Mouse (Mus musculus) liver, embryonic 12.5 days (tissue): Measurements from ENCODE around the gene Pxk. TPM values are rescaled to one million over a fixed set of nuclear protein-coding genes. Genes with fewer than 3 reads are reported as not detected.

ENCODE experiments used
- ATAC-seq: fragments of 200-750 bp; cut with Nextera tagmentation; 2 replicates; pipeline ENCODE4 v1.8.0; 2017; ENCODE audit warnings: moderate number of reproducible peaks, mild to moderate bottlenecking, moderate library complexity
- H3K27ac ChIP-seq: fragments of 300-500 bp; sonication (generic); 2 replicates; pipeline ENCODE4 v1.5.1; 2016; ENCODE audit warnings: mild to moderate bottlenecking
- H3K27me3 ChIP-seq: fragments of 300-500 bp; sonication (generic); replicated peaks from 2 replicates; pipeline ENCODE4 v1.6.1; 2016; ENCODE audit warnings: mild to moderate bottlenecking, moderate library complexity
- H3K36me3 ChIP-seq: fragments of 300-500 bp; sonication (generic); 2 replicates; pipeline ENCODE4 v1.6.1; 2016; ENCODE audit warnings: mild to moderate bottlenecking, moderate library complexity
- H3K4me1 ChIP-seq: fragments of 300-500 bp; sonication (generic); 2 replicates; pipeline ENCODE4 v1.6.1; 2016
- H3K4me2 ChIP-seq: fragments of 300-500 bp; sonication (generic); 2 replicates; pipeline ENCODE4 v1.6.1; 2016; ENCODE audit warnings: mild to moderate bottlenecking, moderate library complexity
- H3K4me3 ChIP-seq: fragments of 300-500 bp; sonication (generic); 2 replicates; pipeline ENCODE4 v1.5.1; 2016; ENCODE audit warnings: mild to moderate bottlenecking, moderate library complexity
- H3K9ac ChIP-seq: fragments of 300-500 bp; sonication (generic); 2 replicates; pipeline ENCODE4 v1.6.1; 2016; ENCODE audit warnings: mild to moderate bottlenecking, moderate library complexity
- H3K9me3 ChIP-seq: fragments of 300-500 bp; sonication (generic); replicated peaks from 2 replicates; pipeline ENCODE4 v1.6.1; 2016; ENCODE audit warnings: mild to moderate bottlenecking, moderate library complexity
- WGBS: fragments of 180-500 bp; shearing (Covaris S2); methylation state at CpG from one replicate; pipeline ENCODE4 v1.1.7; 2016; ENCODE audit not compliant: insufficient replicate concordance; 5-methylcytosine and 5-hydroxymethylcytosine counted together
- polyA plus RNA-seq: library from polyadenylated mRNA; unstranded; fragments of >200 nt; fragmentation: Nextera tagmentation; extraction: Ambion mirVana; gene quantifications from 2 replicates; pipeline ENCODE4 v1.2.1, GENCODE M21; 2016

Pxk gene
- polyA plus RNA-seq, 1 experiment from 2014 or later, result 13.3 TPM

- peak; percentile 55 for ATAC-seq
- 6% methylated on average over 11 of the region's 11 CpGs for WGBS
Observed at GRCm38 (mm10) chr14:8080718-8081117, 17.3 kb upstream of the Pxk start.

GRCm38 (mm10) chr14:8082949-8083348 lies 15.1 kb upstream of the Pxk start:
- no peak overlapping the region for H3K9ac ChIP-seq
- WGBS, result 90% methylated on average over 1 of the region's 1 CpGs
- no peak overlapping the region for H3K27ac ChIP-seq
- H3K4me3 ChIP-seq, result no peak overlapping the region
- ATAC-seq, result no peak
- no peaks in the 10 kb centered on the region for H3K27me3 ChIP-seq
- no peak overlapping the region for H3K4me2 ChIP-seq
- H3K36me3 ChIP-seq, result peaks cover 58% of the 10 kb centered on the region
- peaks cover 26% of the 10 kb centered on the region for H3K4me1 ChIP-seq
- H3K9me3 ChIP-seq, result no peaks in the 10 kb centered on the region

More at GRCm38 (mm10) chr14:8080718-8081117, 17.3 kb upstream of the Pxk start:
- peak overlapping the region; percentile 92 for H3K4me2 ChIP-seq
- H3K9me3 ChIP-seq, result no peaks in the 10 kb centered on the region
- peak overlapping the region; percentile 72 for H3K4me3 ChIP-seq
- peak overlapping the region; percentile 81 for H3K9ac ChIP-seq
- peaks cover 36% of the 10 kb centered on the region for H3K36me3 ChIP-seq
- peak overlapping the region; percentile 89 for H3K27ac ChIP-seq
- H3K27me3 ChIP-seq, result no peaks in the 10 kb centered on the region
- H3K4me1 ChIP-seq, result peaks cover 26% of the 10 kb centered on the region

GRCm38 (mm10) chr14:8089016-8089415 lies 9.0 kb upstream of the Pxk start:
- Histone ChIP-seq H3K4me2 (no peak overlapping the region), H3K9ac (no peak overlapping the region), H3K4me3 (no peak overlapping the region), H3K4me1 (peaks cover 9% of the 10 kb centered on the region), H3K9me3 (no peaks in the 10 kb centered on the region), H3K27ac (no peak overlapping the region), H3K36me3 (peaks cover 73% of the 10 kb centered on the region), H3K27me3 (no peaks in the 10 kb centered on the region)
- ATAC-seq, result no peak
- 80% methylated on average over 2 of the region's 2 CpGs for whole genome bisulfite sequencing

GRCm38 (mm10) chr14:8092573-8092972 lies 5.4 kb upstream of the Pxk start:
- no peak for ATAC-seq
- 87% methylated on average over 2 of the region's 2 CpGs for WGBS

GRCm38 (mm10) chr14:8093427-8093826 lies 4.6 kb upstream of the Pxk start:
- Histone ChIP-seq H3K36me3 (peaks cover 31% of the 10 kb centered on the region), H3K9ac (no peak overlapping the region), H3K4me3 (no peak overlapping the region), H3K4me1 (peaks cover 24% of the 10 kb centered on the region), H3K9me3 (no peaks in the 10 kb centered on the region), H3K4me2 (no peak overlapping the region), H3K27me3 (no peaks in the 10 kb centered on the region), H3K27ac (no peak overlapping the region)
- no peak for ATAC-seq
- 41% methylated on average over 5 of the region's 5 CpGs for WGBS

More at GRCm38 (mm10) chr14:8092573-8092972, 5.4 kb upstream of the Pxk start:
- Histone ChIP-seq H3K4me2 (no peak overlapping the region), H3K27ac (no peak overlapping the region), H3K9ac (no peak overlapping the region), H3K4me1 (peaks cover 20% of the 10 kb centered on the region), H3K9me3 (no peaks in the 10 kb centered on the region), H3K36me3 (peaks cover 37% of the 10 kb centered on the region), H3K4me3 (no peak overlapping the region), H3K27me3 (no peaks in the 10 kb centered on the region)

GRCm38 (mm10) chr14:8094931-8095561 lies 3.0 kb upstream of the Pxk start:
- 47% methylated on average over 3 of the region's 3 CpGs for WGBS
- Histone ChIP-seq H3K9me3 (no peaks in the 10 kb centered on the region), H3K27ac (no peak overlapping the region), H3K4me2 (no peak overlapping the region), H3K9ac (no peak overlapping the region), H3K4me3 (no peak overlapping the region), H3K4me1 (peaks cover 36% of the 10 kb centered on the region), H3K36me3 (peaks cover 15% of the 10 kb centered on the region), H3K27me3 (no peaks in the 10 kb centered on the region)
- no peak for ATAC-seq

GRCm38 (mm10) chr14:8095562-8095950 lies 2.5 kb upstream of the Pxk start:
- WGBS, result 39% methylated on average over 7 of the region's 7 CpGs
- ATAC-seq, result no peak
- Histone ChIP-seq H3K9ac (no peak overlapping the region), H3K36me3 (peaks cover 10% of the 10 kb centered on the region), H3K4me2 (0 out of 2 replicates have a peak overlapping the region, but pooled peaks have one; percentile 1), H3K4me1 (peaks cover 41% of the 10 kb centered on the region), H3K27me3 (no peaks in the 10 kb centered on the region), H3K9me3 (no peaks in the 10 kb centered on the region), H3K27ac (no peak overlapping the region), H3K4me3 (no peak overlapping the region)

- WGBS, result 4% methylated on average over 5 of the region's 5 CpGs
- Histone ChIP-seq H3K4me3 (peak overlapping the region; percentile 87), H3K4me2 (peak overlapping the region; percentile 87), H3K9ac (peak overlapping the region; percentile 82), H3K9me3 (no peaks in the 10 kb centered on the region), H3K27me3 (no peaks in the 10 kb centered on the region), H3K4me1 (peaks cover 38% of the 10 kb centered on the region), H3K27ac (peak overlapping the region; percentile 66), H3K36me3 (no peaks in the 10 kb centered on the region)
- ATAC-seq, result no peak
Observed at GRCm38 (mm10) chr14:8098687-8098995, 630 bp downstream of the Pxk start.

GRCm38 (mm10) chr14:8099561-8100021 lies 1.6 kb downstream of the Pxk start:
- Histone ChIP-seq H3K36me3 (no peaks in the 10 kb centered on the region), H3K27ac (no peak overlapping the region), H3K4me1 (peaks cover 35% of the 10 kb centered on the region), H3K4me2 (peak overlapping the region; percentile 87), H3K9ac (no peak overlapping the region), H3K4me3 (peak overlapping the region; percentile 87; the same call in 1 of the 2 replicates), H3K9me3 (no peaks in the 10 kb centered on the region), H3K27me3 (no peaks in the 10 kb centered on the region)
- no peak for ATAC-seq
- WGBS, result 39% methylated on average over 10 of the region's 10 CpGs

- WGBS, result 84% methylated on average over 8 of the region's 8 CpGs
Observed at GRCm38 (mm10) chr14:8101886-8102285, 3.9 kb downstream of the Pxk start.

GRCm38 (mm10) chr14:8102676-8103075 lies 4.7 kb downstream of the Pxk start:
- WGBS, result 81% methylated on average over 12 of the region's 12 CpGs
- Histone ChIP-seq H3K9ac (no peak overlapping the region), H3K27me3 (no peaks in the 10 kb centered on the region), H3K36me3 (peaks cover 7% of the 10 kb centered on the region), H3K4me2 (no peak overlapping the region), H3K9me3 (no peaks in the 10 kb centered on the region), H3K4me3 (no peak overlapping the region), H3K27ac (no peak overlapping the region), H3K4me1 (peaks cover 23% of the 10 kb centered on the region)
- no peak for ATAC-seq

More at GRCm38 (mm10) chr14:8101886-8102285, 3.9 kb downstream of the Pxk start:
- Histone ChIP-seq H3K4me3 (no peak overlapping the region), H3K27ac (no peak overlapping the region), H3K9me3 (no peaks in the 10 kb centered on the region), H3K4me2 (no peak overlapping the region), H3K36me3 (peaks cover 3% of the 10 kb centered on the region; the same call in 1 of the 2 replicates), H3K27me3 (no peaks in the 10 kb centered on the region), H3K9ac (no peak overlapping the region), H3K4me1 (peaks cover 28% of the 10 kb centered on the region)
- no peak for ATAC-seq

- H3K4me2 ChIP-seq, result no peak overlapping the region
- peaks cover 7% of the 10 kb centered on the region for H3K36me3 ChIP-seq
- H3K27me3 ChIP-seq, result no peaks in the 10 kb centered on the region
- no peak overlapping the region for H3K4me3 ChIP-seq
- H3K9ac ChIP-seq, result no peak overlapping the region
- no peaks in the 10 kb centered on the region for H3K4me1 ChIP-seq
- whole genome bisulfite sequencing, result 77% methylated on average over 4 of the region's 4 CpGs
- no peaks in the 10 kb centered on the region for H3K9me3 ChIP-seq
- no peak overlapping the region for H3K27ac ChIP-seq
- ATAC-seq, result no peak
Observed at GRCm38 (mm10) chr14:8108047-8108446, 10.0 kb downstream of the Pxk start.

- Histone ChIP-seq H3K27ac (no peak overlapping the region), H3K4me3 (no peak overlapping the region), H3K27me3 (no peaks in the 10 kb centered on the region), H3K4me2 (no peak overlapping the region), H3K9ac (no peak overlapping the region), H3K36me3 (peaks cover 7% of the 10 kb centered on the region), H3K4me1 (no peaks in the 10 kb centered on the region), H3K9me3 (no peaks in the 10 kb centered on the region)
- ATAC-seq, result no peak
- 79% methylated on average over 1 of the region's 1 CpGs for WGBS
Observed at GRCm38 (mm10) chr14:8108976-8109375, 11.0 kb downstream of the Pxk start.
